Mouse (Mus musculus) hindbrain, embryonic 12.5 days (tissue): ENCODE measurements at regions not wholly inside any gene's neighbourhood (a gene's known extent, or its start where the extent isn't known, plus 50 kb on each side); places are given as distances from the start of the nearest gene placed in this dataset.
A peak's percentile ranks its signal among the peaks of the same experiment; 100 is the strongest.

ENCODE experiments used
- ATAC-seq: fragments of 200-750 bp; cut with Nextera tagmentation; 2 replicates; pipeline ENCODE4 v1.8.0; 2017; ENCODE audit warnings: moderate TSS enrichment; ENCODE audit not compliant: low FRiP score
- H3K27ac ChIP-seq: fragments of 300-500 bp; sonication (generic); 2 replicates; pipeline ENCODE4 v1.5.1; 2016; ENCODE audit warnings: mild to moderate bottlenecking
- H3K27me3 ChIP-seq: fragments of 300-500 bp; sonication (generic); 2 replicates; pipeline ENCODE4 v1.6.1; 2016; ENCODE audit warnings: mild to moderate bottlenecking
- H3K36me3 ChIP-seq: fragments of 300-500 bp; sonication (generic); 2 replicates; pipeline ENCODE4 v1.6.1; 2016; ENCODE audit warnings: mild to moderate bottlenecking
- H3K4me1 ChIP-seq: fragments of 300-500 bp; sonication (generic); 2 replicates; pipeline ENCODE4 v1.6.1; 2016
- H3K4me2 ChIP-seq: fragments of 300-500 bp; sonication (generic); replicated peaks from 2 replicates; pipeline ENCODE4 v1.6.1; 2016; ENCODE audit warnings: mild to moderate bottlenecking
- H3K4me3 ChIP-seq: fragments of 300-500 bp; sonication (generic); 2 replicates; pipeline ENCODE4 v1.5.1; 2016; ENCODE audit warnings: mild to moderate bottlenecking
- H3K9ac ChIP-seq: fragments of 300-500 bp; sonication (generic); 2 replicates; pipeline ENCODE4 v1.6.1; 2016; ENCODE audit warnings: mild to moderate bottlenecking, moderate library complexity
- H3K9me3 ChIP-seq: fragments of 300-500 bp; sonication (generic); replicated peaks from 2 replicates; pipeline ENCODE4 v1.6.1; 2016; ENCODE audit warnings: mild to moderate bottlenecking
- WGBS: fragments of 180-500 bp; shearing (Covaris S2); methylation state at CpG from one replicate; pipeline ENCODE4 v1.1.7; 2016; 5-methylcytosine and 5-hydroxymethylcytosine counted together

- Histone ChIP-seq H3K9ac (no peak overlapping the region), H3K4me3 (no peak overlapping the region), H3K9me3 (no peaks in the 10 kb centered on the region), H3K4me1 (peaks cover 10% of the 10 kb centered on the region), H3K27me3 (no peaks in the 10 kb centered on the region), H3K36me3 (no peaks in the 10 kb centered on the region), H3K4me2 (no peak overlapping the region), H3K27ac (no peak overlapping the region)
- no peak for ATAC-seq
- 88% methylated on average over 1 of the region's 1 CpGs for WGBS
Observed at GRCm38 (mm10) chr11:44062446-44062845, 161.4 kb upstream of the Adra1b start.

- H3K9ac ChIP-seq = no peak overlapping the region
- H3K27ac ChIP-seq = no peak overlapping the region
- no peaks in the 10 kb centered on the region for H3K9me3 ChIP-seq
- no peak for ATAC-seq
- H3K4me3 ChIP-seq = no peak overlapping the region
- no peaks in the 10 kb centered on the region for H3K36me3 ChIP-seq
- no peak overlapping the region for H3K4me2 ChIP-seq
- no peaks in the 10 kb centered on the region for H3K27me3 ChIP-seq
- H3K4me1 ChIP-seq = no peaks in the 10 kb centered on the region
- WGBS = 82% methylated on average over 2 of the region's 2 CpGs
Observed at GRCm38 (mm10) chr11:44066176-44066575, 165.2 kb upstream of the Adra1b start.

GRCm38 (mm10) chr11:44083716-44084115, 182.7 kb upstream of the Adra1b start:
- 86% methylated on average over 3 of the region's 3 CpGs for WGBS
- no peak overlapping the region for H3K4me2 ChIP-seq
- no peak overlapping the region for H3K27ac ChIP-seq
- H3K4me3 ChIP-seq = no peak overlapping the region
- no peaks in the 10 kb centered on the region for H3K27me3 ChIP-seq
- H3K9ac ChIP-seq = no peak overlapping the region
- ATAC-seq = no peak
- no peaks in the 10 kb centered on the region for H3K36me3 ChIP-seq
- no peaks in the 10 kb centered on the region for H3K9me3 ChIP-seq
- H3K4me1 ChIP-seq = no peaks in the 10 kb centered on the region

GRCm38 (mm10) chr11:44086951-44087350, 185.9 kb upstream of the Adra1b start:
- H3K27ac ChIP-seq = no peak overlapping the region
- H3K27me3 ChIP-seq = no peaks in the 10 kb centered on the region
- no peak overlapping the region for H3K4me3 ChIP-seq
- WGBS = 71% methylated on average over 2 of the region's 2 CpGs
- no peaks in the 10 kb centered on the region for H3K4me1 ChIP-seq
- H3K9ac ChIP-seq = no peak overlapping the region
- no peaks in the 10 kb centered on the region for H3K36me3 ChIP-seq
- ATAC-seq = no peak
- H3K9me3 ChIP-seq = no peaks in the 10 kb centered on the region
- H3K4me2 ChIP-seq = no peak overlapping the region

GRCm38 (mm10) chr11:44089514-44089913, 188.5 kb upstream of the Adra1b start:
- 91% methylated on average over 9 of the region's 9 CpGs for WGBS

GRCm38 (mm10) chr11:44095280-44095679, 194.3 kb upstream of the Adra1b start:
- H3K9ac ChIP-seq = no peak overlapping the region
- no peak overlapping the region for H3K27ac ChIP-seq
- no peak for ATAC-seq
- H3K36me3 ChIP-seq = no peaks in the 10 kb centered on the region
- no peak overlapping the region for H3K4me3 ChIP-seq
- no peak overlapping the region for H3K4me2 ChIP-seq
- H3K27me3 ChIP-seq = no peaks in the 10 kb centered on the region
- H3K4me1 ChIP-seq = no peaks in the 10 kb centered on the region
- 63% methylated on average over 4 of the region's 4 CpGs for WGBS
- H3K9me3 ChIP-seq = no peaks in the 10 kb centered on the region

More at GRCm38 (mm10) chr11:44089514-44089913, 188.5 kb upstream of the Adra1b start:
- no peak for ATAC-seq
- no peaks in the 10 kb centered on the region for H3K4me1 ChIP-seq
- H3K9ac ChIP-seq = no peak overlapping the region
- H3K4me3 ChIP-seq = no peak overlapping the region
- H3K27me3 ChIP-seq = no peaks in the 10 kb centered on the region
- H3K9me3 ChIP-seq = no peaks in the 10 kb centered on the region
- H3K27ac ChIP-seq = no peak overlapping the region
- no peaks in the 10 kb centered on the region for H3K36me3 ChIP-seq
- H3K4me2 ChIP-seq = no peak overlapping the region

- Histone ChIP-seq H3K4me1 (no peaks in the 10 kb centered on the region), H3K4me3 (no peak overlapping the region), H3K27me3 (no peaks in the 10 kb centered on the region), H3K9me3 (no peaks in the 10 kb centered on the region), H3K9ac (no peak overlapping the region), H3K27ac (no peak overlapping the region), H3K36me3 (no peaks in the 10 kb centered on the region), H3K4me2 (no peak overlapping the region)
- ATAC-seq = no peak
- 83% methylated on average over 5 of the region's 5 CpGs for WGBS
Observed at GRCm38 (mm10) chr11:44103188-44103840, 202.3 kb upstream of the Adra1b start.

GRCm38 (mm10) chr11:44103841-44104191, 202.8 kb upstream of the Adra1b start:
- Histone ChIP-seq H3K27me3 (no peaks in the 10 kb centered on the region), H3K9me3 (no peaks in the 10 kb centered on the region), H3K4me1 (no peaks in the 10 kb centered on the region), H3K36me3 (no peaks in the 10 kb centered on the region), H3K4me2 (no peak overlapping the region), H3K9ac (no peak overlapping the region), H3K27ac (no peak overlapping the region), H3K4me3 (no peak overlapping the region)
- no peak for ATAC-seq

- Histone ChIP-seq H3K4me3 (no peak overlapping the region), H3K36me3 (no peaks in the 10 kb centered on the region), H3K9me3 (no peaks in the 10 kb centered on the region), H3K9ac (no peak overlapping the region), H3K4me1 (no peaks in the 10 kb centered on the region), H3K27me3 (no peaks in the 10 kb centered on the region), H3K27ac (no peak overlapping the region), H3K4me2 (no peak overlapping the region)
- no peak for ATAC-seq
- 84% methylated on average over 1 of the region's 1 CpGs for WGBS
Observed at GRCm38 (mm10) chr11:44106231-44106630, 205.2 kb upstream of the Adra1b start.

- 0 out of 2 replicates have a peak, but pooled peaks cover 2% of the 10 kb centered on the region for H3K4me1 ChIP-seq
- H3K27me3 ChIP-seq = no peaks in the 10 kb centered on the region
- H3K4me2 ChIP-seq = no peak overlapping the region
- no peaks in the 10 kb centered on the region for H3K36me3 ChIP-seq
- H3K9me3 ChIP-seq = no peaks in the 10 kb centered on the region
- no peak for ATAC-seq
- no peak overlapping the region for H3K4me3 ChIP-seq
- 61% methylated on average over 5 of the region's 5 CpGs for WGBS
- no peak overlapping the region for H3K27ac ChIP-seq
- no peak overlapping the region for H3K9ac ChIP-seq
Observed at GRCm38 (mm10) chr11:44111525-44111924, 210.5 kb upstream of the Adra1b start.

GRCm38 (mm10) chr11:44127088-44127487, 226.1 kb upstream of the Adra1b start:
- H3K9ac ChIP-seq = no peak overlapping the region
- no peaks in the 10 kb centered on the region for H3K36me3 ChIP-seq
- H3K4me3 ChIP-seq = no peak overlapping the region
- 45% methylated on average over 9 of the region's 9 CpGs for WGBS
- no peak overlapping the region for H3K4me2 ChIP-seq
- H3K4me1 ChIP-seq = 0 out of 2 replicates have a peak, but pooled peaks cover 3% of the 10 kb centered on the region
- no peaks in the 10 kb centered on the region for H3K27me3 ChIP-seq
- H3K9me3 ChIP-seq = no peaks in the 10 kb centered on the region
- 0 out of 2 replicates have a peak, but pooled peaks have one; percentile 35 for ATAC-seq
- no peak overlapping the region for H3K27ac ChIP-seq

- 93% methylated on average over 6 of the region's 6 CpGs for WGBS
- H3K9me3 ChIP-seq = no peaks in the 10 kb centered on the region
- H3K4me1 ChIP-seq = 0 out of 2 replicates have a peak, but pooled peaks cover 3% of the 10 kb centered on the region
- H3K4me2 ChIP-seq = no peak overlapping the region
- H3K4me3 ChIP-seq = no peak overlapping the region
- no peak overlapping the region for H3K9ac ChIP-seq
- no peak overlapping the region for H3K27ac ChIP-seq
- no peaks in the 10 kb centered on the region for H3K27me3 ChIP-seq
- no peaks in the 10 kb centered on the region for H3K36me3 ChIP-seq
- no peak for ATAC-seq
Observed at GRCm38 (mm10) chr11:44128481-44128880, 227.5 kb upstream of the Adra1b start.

GRCm38 (mm10) chr11:44133244-44133643, 232.2 kb upstream of the Adra1b start:
- no peak overlapping the region for H3K4me2 ChIP-seq
- WGBS = 72% methylated on average over 7 of the region's 7 CpGs
- no peak overlapping the region for H3K9ac ChIP-seq
- no peak for ATAC-seq
- H3K36me3 ChIP-seq = no peaks in the 10 kb centered on the region
- no peak overlapping the region for H3K4me3 ChIP-seq
- no peaks in the 10 kb centered on the region for H3K4me1 ChIP-seq
- H3K27me3 ChIP-seq = no peaks in the 10 kb centered on the region
- no peaks in the 10 kb centered on the region for H3K9me3 ChIP-seq
- H3K27ac ChIP-seq = no peak overlapping the region
